Mouse (Mus musculus) embryonic fibroblast, embryonic 13.5 days (primary cell): Measurements from ENCODE around the gene Xkr7. TPM values are rescaled to one million over a fixed set of nuclear protein-coding genes. Genes with fewer than 3 reads are reported as not detected.

Experiments used
- H3K27ac ChIP-seq: 2 replicates; pipeline ENCODE4 v1.5.1; 2012; ENCODE audit warnings: low read length, control low read depth, inconsistent platforms; ENCODE audit not compliant: insufficient read depth
- H3K4me1 ChIP-seq: 2 replicates; pipeline ENCODE4 v1.6.1; 2011; ENCODE audit warnings: low read length; ENCODE audit not compliant: control insufficient read depth, insufficient read depth
- H3K4me3 ChIP-seq: 2 replicates; pipeline ENCODE4 v1.5.1; 2011; ENCODE audit warnings: mild to moderate bottlenecking, control low read depth, low read length; ENCODE audit not compliant: insufficient read depth
- CTCF ChIP-seq: IDR thresholded peaks from 2 replicates; pipeline ENCODE4 v1.5.1; 2011; ENCODE audit warnings: mild to moderate bottlenecking, control low read depth, low read length, moderate library complexity, borderline replicate concordance; ENCODE audit not compliant: insufficient read depth
- POLR2A ChIP-seq: IDR thresholded peaks from 2 replicates; pipeline ENCODE4 v1.6.1; 2011; ENCODE audit warnings: low read depth, mild to moderate bottlenecking, control low read depth, low read length, moderate library complexity
- polyA plus RNA-seq: library from polyadenylated mRNA; stranded (reverse); fragments of >200 nt; gene quantifications from 2 replicates; pipeline ENCODE4 v1.2.4, GENCODE M21; 2011; ENCODE audit warnings: low read depth; ENCODE audit not compliant: missing spikeins, insufficient read length

The Xkr7 gene
- polyA plus RNA-seq, 1 experiment = not detected

- Histone ChIP-seq H3K4me1 (no peaks in the 10 kb centered on the region), H3K4me3 (no peak overlapping the region), H3K27ac (no peak overlapping the region)
- TF ChIP-seq POLR2A (no peak), CTCF (no peak)
Measured at GRCm38 (mm10) chr2:153051537-153051936, 19.9 kb downstream of the Xkr7 start.

- no peaks in the 10 kb centered on the region for H3K4me1 ChIP-seq
- H3K27ac ChIP-seq = no peak overlapping the region
- TF ChIP-seq POLR2A (no peak), CTCF (no peak)
- H3K4me3 ChIP-seq = no peak overlapping the region
Measured at GRCm38 (mm10) chr2:153052700-153053351, 21.2 kb downstream of the Xkr7 start.

- H3K4me3 ChIP-seq = no peak overlapping the region
- H3K4me1 ChIP-seq = no peaks in the 10 kb centered on the region
- no peak overlapping the region for H3K27ac ChIP-seq
- TF ChIP-seq CTCF (no peak), POLR2A (no peak)
Measured at GRCm38 (mm10) chr2:153053896-153054295, 22.2 kb downstream of the Xkr7 start.

- H3K4me3 ChIP-seq = no peak overlapping the region
- TF ChIP-seq POLR2A (no peak), CTCF (no peak)
- H3K4me1 ChIP-seq = no peaks in the 10 kb centered on the region
- H3K27ac ChIP-seq = no peak overlapping the region
Measured at GRCm38 (mm10) chr2:153055270-153055920, 23.7 kb downstream of the Xkr7 start.

- Histone ChIP-seq H3K4me3 (no peak overlapping the region), H3K4me1 (no peaks in the 10 kb centered on the region), H3K27ac (no peak overlapping the region)
- TF ChIP-seq POLR2A (no peak), CTCF (no peak)
Measured at GRCm38 (mm10) chr2:153058365-153058764, 26.7 kb downstream of the Xkr7 start.

GRCm38 (mm10) chr2:153060216-153060615 lies 28.6 kb downstream of the Xkr7 start:
- no peak overlapping the region for H3K4me3 ChIP-seq
- no peak overlapping the region for H3K27ac ChIP-seq
- TF ChIP-seq POLR2A = no peak
- TF ChIP-seq CTCF = no peak
- no peaks in the 10 kb centered on the region for H3K4me1 ChIP-seq

- H3K27ac ChIP-seq = no peak overlapping the region
- no peaks in the 10 kb centered on the region for H3K4me1 ChIP-seq
- TF ChIP-seq CTCF = no peak
- no peak for TF ChIP-seq POLR2A
- H3K4me3 ChIP-seq = no peak overlapping the region
Measured at GRCm38 (mm10) chr2:153063394-153063793, 31.7 kb downstream of the Xkr7 start.

- H3K27ac ChIP-seq = no peak overlapping the region
- H3K4me1 ChIP-seq = no peaks in the 10 kb centered on the region
- H3K4me3 ChIP-seq = no peak overlapping the region
- TF ChIP-seq POLR2A (no peak), CTCF (no peak)
Measured at GRCm38 (mm10) chr2:153064190-153064970, 32.7 kb downstream of the Xkr7 start.

GRCm38 (mm10) chr2:153065747-153066508 lies 34.3 kb downstream of the Xkr7 start, which contains the start of gene Ccm2l:
TSS of gene Ccm2l (plus strand) at chr2:153065955.
- Histone ChIP-seq H3K27ac (no peak within 1 kb of the TSS), H3K4me3 (no peak within 1 kb of the TSS), H3K4me1 (no peaks in the 10 kb centered on the region)
- no peak for TF ChIP-seq POLR2A
- no peak for TF ChIP-seq CTCF
